ENCODE assay signal across 25 mouse cellular contexts in genomic region chr8:10862442-10862841, GRCm38 (mm10).
"Had no signal": no experiment of that assay in that cellular context is flagged by ENCODE, and none has a peak within 500 bp of the region (broad histone marks: within the 10 kb centered on the region; RNA-seq: fewer than 3 reads in every experiment).

No protein-coding gene starts in this region.

- H3K9me3 ChIP-seq: embryonic facial prominence, embryonic 10.5 days; embryonic facial prominence, embryonic 12.5 days; embryonic facial prominence, embryonic 13.5 days; embryonic facial prominence, embryonic 15.5 days; forebrain, embryonic 10.5 days; forebrain, embryonic 12.5 days; forebrain, embryonic 13.5 days; forebrain, embryonic 15.5 days had no signal

- H3K4me3 ChIP-seq: embryonic facial prominence, embryonic 10.5 days; embryonic facial prominence, embryonic 12.5 days; embryonic facial prominence, embryonic 13.5 days; embryonic facial prominence, embryonic 15.5 days; erythroblast, embryonic 14.5 days; forebrain, embryonic 10.5 days; forebrain, embryonic 12.5 days; forebrain, embryonic 13.5 days; forebrain, embryonic 15.5 days; gastrocnemius, adult 2 months had no signal

- DNase-seq: cerebellum, adult 18-20 months; cerebellum, adult 2 months; cerebellum, adult 8-10 months; cerebellum, adult 9-10 months; cerebellum, adult 9-11 months; cerebellum, postnatal 25 days; cerebellum, postnatal 36 days; embryo, embryonic 11 days; forebrain, postnatal 0 days; gastrocnemius, postnatal 10 days; gastrocnemius, postnatal 14 days; gastrocnemius, postnatal 36 days; heart, adult 18-20 months had no signal

- H3K4me2 ChIP-seq: embryonic facial prominence, embryonic 12.5 days; embryonic facial prominence, embryonic 13.5 days; embryonic facial prominence, embryonic 15.5 days; forebrain, embryonic 12.5 days; forebrain, embryonic 13.5 days; forebrain, embryonic 15.5 days had no signal

- H3K27ac ChIP-seq: embryonic facial prominence, embryonic 10.5 days; embryonic facial prominence, embryonic 12.5 days; embryonic facial prominence, embryonic 13.5 days; embryonic facial prominence, embryonic 15.5 days; forebrain, embryonic 12.5 days; forebrain, embryonic 13.5 days; forebrain, embryonic 15.5 days; gastrocnemius, adult 2 months had no signal

- H3K9ac ChIP-seq: embryonic facial prominence, embryonic 12.5 days; embryonic facial prominence, embryonic 13.5 days; embryonic facial prominence, embryonic 15.5 days; forebrain, embryonic 12.5 days; forebrain, embryonic 13.5 days; forebrain, embryonic 15.5 days; forebrain, postnatal 0 days had no signal

- H3K27me3 ChIP-seq: embryonic facial prominence, embryonic 12.5 days; embryonic facial prominence, embryonic 13.5 days; embryonic facial prominence, embryonic 15.5 days; forebrain, embryonic 15.5 days had no signal

- H3K36me3 ChIP-seq: embryonic facial prominence, embryonic 10.5 days; embryonic facial prominence, embryonic 12.5 days; embryonic facial prominence, embryonic 13.5 days; embryonic facial prominence, embryonic 15.5 days; forebrain, embryonic 10.5 days; forebrain, embryonic 12.5 days; forebrain, embryonic 15.5 days had no signal

- ATAC-seq: forebrain, embryonic 13.5 days; forebrain, embryonic 14.5 days; forebrain, embryonic 15.5 days; forebrain, embryonic 16.5 days; forebrain, postnatal 0 days had no signal
